Mouse (Mus musculus): ENCODE measurements around the gene Fam192a. TPM values are rescaled to one million over a fixed set of nuclear protein-coding genes. Genes with fewer than 3 reads are reported as not detected.

The Fam192a gene
- total and polyA plus RNA-seq, 3 experiments, result 30.7 to 80.3 (median 43.7) TPM

DNA sequence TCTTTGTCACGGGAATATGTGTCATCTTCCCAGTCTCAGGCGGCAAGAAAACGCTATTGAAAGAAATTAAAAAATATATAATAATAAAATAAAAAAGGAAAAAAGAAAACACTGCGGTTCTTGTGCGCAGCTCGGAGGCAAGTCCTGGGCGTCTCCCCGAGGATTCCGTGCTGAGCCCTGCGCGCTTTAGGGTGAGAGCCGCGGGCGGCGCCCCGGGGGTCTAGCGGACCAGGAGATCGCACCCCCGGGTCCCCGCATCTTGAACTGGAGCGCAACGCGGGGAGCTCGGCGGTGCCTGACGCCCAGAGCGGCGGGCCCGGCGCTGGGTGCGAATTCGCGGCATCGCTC, 69.3 kb downstream of the Fam192a start:
- Histone ChIP-seq H3K27me3 (replicated peaks) (peaks cover 21% of the 10 kb centered on the region), H3K36me3 (replicated peaks in 1 of 2; ENCODE audit: control insufficient read depth in 1 of 2, insufficient read depth in 1 of 2, low read length in 1 of 2) (peaks cover 2 to 9% of the 10 kb centered on the region in 2 experiments), H3K4me2 (ENCODE audit: insufficient read depth, low read depth, poor library complexity, severe bottlenecking) (peak overlapping the region; percentile 92), H3K4me1 (ENCODE audit: control insufficient read depth in 1 of 2, insufficient read depth in 2 of 2) (peaks cover 5 to 9% of the 10 kb centered on the region in 2 experiments; a peak in 3 of 4 replicates), H3K4me3 (replicated peaks in 1 of 3; ENCODE audit: low read depth in 2 of 3, low read length in 2 of 3, poor library complexity in 1 of 3) (peak overlapping the region; percentile 28 to 85 (median 59)), H3K27ac (ENCODE audit: insufficient read depth, low read depth) (no peak overlapping the region), H3K79me2 (replicated peaks; ENCODE audit: control insufficient read depth, extremely low read depth, insufficient read depth, poor library complexity, severe bottlenecking) (no peaks in the 10 kb centered on the region), H3K9ac (ENCODE audit: insufficient read depth, low read depth) (peak overlapping the region; percentile 82), H3K9me3 (replicated peaks; ENCODE audit: low read length) (no peaks in the 10 kb centered on the region)
- no peak for DNase-seq (ENCODE audit: extremely low read depth)
- TF ChIP-seq MAX (IDR thresholded peaks at IDR 0.05; ENCODE audit: low read length) (0 out of 2 replicates have a peak, but pooled peaks have one; percentile 24), E2F4 (IDR thresholded peaks at IDR 0.05; ENCODE audit: insufficient replicate concordance, low read depth, low read length) (no peak)
- dilution Hi-C loops (cut with MboI; ENCODE audit: extremely low pct_ligation_motif_present, extremely low pct_unique_long_range_greater_than_20kb, low sequenced_read_pairs), result no loop called here
- in situ Hi-C loops (cut with MboI; ENCODE audit: low pct_ligation_motif_present, low pct_unique_long_range_greater_than_20kb, low sequenced_read_pairs), result no loop called here

DNA sequence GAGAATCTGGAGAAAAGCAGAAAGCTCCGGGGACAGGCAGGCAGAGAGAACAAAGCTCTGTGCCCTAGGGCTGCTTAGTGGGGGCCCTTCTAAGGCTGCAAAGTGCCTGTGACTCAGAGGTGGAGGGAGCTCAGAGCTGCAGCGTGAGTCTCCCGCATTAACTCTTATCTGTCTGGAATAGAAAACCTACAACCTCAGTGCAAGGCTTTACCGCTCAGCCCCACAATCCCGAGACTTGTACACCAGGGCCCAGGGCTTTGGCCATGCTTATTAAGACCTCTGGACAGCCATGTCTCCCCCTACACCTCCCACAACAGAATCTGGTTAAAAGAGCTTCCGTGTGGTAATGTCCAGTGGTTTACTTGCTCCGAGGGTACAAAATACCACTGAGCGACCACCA, 69.8 kb downstream of the Fam192a start:
- Histone ChIP-seq H3K27me3 (replicated peaks) (peaks cover 21% of the 10 kb centered on the region), H3K27ac (ENCODE audit: insufficient read depth, low read depth) (no peak overlapping the region), H3K36me3 (replicated peaks in 1 of 2; ENCODE audit: control insufficient read depth in 1 of 2, insufficient read depth in 1 of 2, low read length in 1 of 2) (peaks cover 3 to 14% of the 10 kb centered on the region in 2 experiments), H3K4me1 (ENCODE audit: control insufficient read depth in 1 of 2, insufficient read depth in 2 of 2) (peaks cover 5 to 9% of the 10 kb centered on the region in 2 experiments; a peak in 3 of 4 replicates), H3K4me3 (replicated peaks in 1 of 3; ENCODE audit: low read depth in 2 of 3, low read length in 2 of 3, poor library complexity in 1 of 3) (no peak overlapping the region), H3K4me2 (ENCODE audit: insufficient read depth, low read depth, poor library complexity, severe bottlenecking) (no peak overlapping the region), H3K79me2 (replicated peaks; ENCODE audit: control insufficient read depth, extremely low read depth, insufficient read depth, poor library complexity, severe bottlenecking) (no peaks in the 10 kb centered on the region), H3K9ac (ENCODE audit: insufficient read depth, low read depth) (no peak overlapping the region), H3K9me3 (replicated peaks; ENCODE audit: low read length) (no peaks in the 10 kb centered on the region)
- in situ Hi-C loops (cut with MboI; ENCODE audit: low pct_ligation_motif_present, low pct_unique_long_range_greater_than_20kb, low sequenced_read_pairs) (no loop called here), dilution Hi-C loops (cut with MboI; ENCODE audit: extremely low pct_ligation_motif_present, extremely low pct_unique_long_range_greater_than_20kb, low sequenced_read_pairs) (no loop called here)
- DNase-seq (ENCODE audit: extremely low read depth), result no peak
- TF ChIP-seq GABPA (IDR thresholded peaks at IDR 0.05; ENCODE audit: insufficient replicate concordance, low read depth, low read length) (no peak), MAX (IDR thresholded peaks at IDR 0.05; ENCODE audit: low read length) (no peak), USF2 (conservative IDR thresholded peaks at IDR 0.05; ENCODE audit: low read depth, low read length) (no peak), ZMIZ1 (IDR thresholded peaks at IDR 0.05; ENCODE audit: low read depth, low read length) (no peak), E2F4 (IDR thresholded peaks at IDR 0.05; ENCODE audit: insufficient replicate concordance, low read depth, low read length) (no peak), MAFK (IDR thresholded peaks at IDR 0.05; ENCODE audit: insufficient replicate concordance, low read length) (no peak), NRF1 (IDR thresholded peaks at IDR 0.05; ENCODE audit: low read depth, low read length) (no peak), USF1 (IDR thresholded peaks at IDR 0.05; ENCODE audit: low read depth, low read length) (no peak), KAT2A (IDR thresholded peaks at IDR 0.05; ENCODE audit: insufficient replicate concordance, low read length) (no peak), CHD2 (IDR thresholded peaks at IDR 0.05; ENCODE audit: low read length) (no peak)

DNA sequence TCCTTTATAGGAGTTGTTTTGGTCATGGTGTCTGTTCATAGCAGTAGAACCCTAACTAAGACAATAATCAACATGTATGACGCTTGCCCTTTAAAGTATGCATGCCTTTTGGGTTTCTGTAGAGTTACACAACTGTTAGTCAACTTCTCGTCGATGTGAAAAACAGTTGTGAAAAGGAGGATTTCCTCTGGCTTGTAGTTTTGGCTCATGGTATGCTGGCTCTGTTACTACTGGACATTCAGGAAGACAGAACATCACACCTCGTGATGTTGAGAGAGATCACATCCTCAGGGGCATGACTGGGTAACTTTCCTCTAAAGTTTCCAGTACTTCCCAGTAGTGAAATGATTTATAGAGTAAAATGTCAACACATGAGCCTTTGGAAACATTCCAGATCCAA, 71.2 kb downstream of the Fam192a start:
- no peak overlapping the region for H3K9ac ChIP-seq (ENCODE audit: insufficient read depth, low read depth)
- H3K4me2 ChIP-seq (ENCODE audit: insufficient read depth, low read depth, poor library complexity, severe bottlenecking), result no peak overlapping the region
- in situ Hi-C loops (cut with MboI; ENCODE audit: low pct_ligation_motif_present, low pct_unique_long_range_greater_than_20kb, low sequenced_read_pairs), result no loop called here
- peaks cover 10 to 27% of the 10 kb centered on the region in 2 experiments for H3K36me3 ChIP-seq (replicated peaks in 1 of 2; ENCODE audit: control insufficient read depth in 1 of 2, insufficient read depth in 1 of 2, low read length in 1 of 2)
- no peak overlapping the region for H3K27ac ChIP-seq (ENCODE audit: insufficient read depth, low read depth)
- H3K9me3 ChIP-seq (replicated peaks; ENCODE audit: low read length), result no peaks in the 10 kb centered on the region
- H3K79me2 ChIP-seq (replicated peaks; ENCODE audit: control insufficient read depth, extremely low read depth, insufficient read depth, poor library complexity, severe bottlenecking), result no peaks in the 10 kb centered on the region
- no peak for TF ChIP-seq USF1 (IDR thresholded peaks at IDR 0.05; ENCODE audit: low read depth, low read length)
- TF ChIP-seq ZC3H11A (IDR thresholded peaks at IDR 0.05; ENCODE audit: low read depth, low read length), result no peak
- TF ChIP-seq ETS1 (conservative IDR thresholded peaks at IDR 0.05; ENCODE audit: low read depth, low read length), result no peak
- TF ChIP-seq NRF1 (IDR thresholded peaks at IDR 0.05; ENCODE audit: low read depth, low read length), result no peak
- no peak for TF ChIP-seq HCFC1 (IDR thresholded peaks at IDR 0.05; ENCODE audit: low read depth, low read length)
- no peak for TF ChIP-seq JUND (conservative IDR thresholded peaks at IDR 0.05; ENCODE audit: low read depth, low read length)
- no peak for TF ChIP-seq MAFK (IDR thresholded peaks at IDR 0.05; ENCODE audit: insufficient replicate concordance, low read length)
- no peak for TF ChIP-seq MYC (IDR thresholded peaks at IDR 0.05; ENCODE audit: low read depth, low read length)
- TF ChIP-seq CHD1 (IDR thresholded peaks at IDR 0.05; ENCODE audit: low read depth, low read length), result no peak
- no peak for TF ChIP-seq BHLHE40 (IDR thresholded peaks at IDR 0.05; ENCODE audit: low read depth, low read length)
- TF ChIP-seq MXI1 (IDR thresholded peaks at IDR 0.05; ENCODE audit: low read depth, low read length), result no peak
- H3K4me1 ChIP-seq (ENCODE audit: control insufficient read depth in 1 of 2, insufficient read depth in 2 of 2), result peaks cover 5 to 9% of the 10 kb centered on the region in 2 experiments; a peak in 3 of 4 replicates
- dilution Hi-C loops (cut with MboI; ENCODE audit: extremely low pct_ligation_motif_present, extremely low pct_unique_long_range_greater_than_20kb, low sequenced_read_pairs), result no loop called here
- DNase-seq (ENCODE audit: extremely low read depth), result no peak
- H3K4me3 ChIP-seq (replicated peaks in 1 of 3; ENCODE audit: low read depth in 2 of 3, low read length in 2 of 3, poor library complexity in 1 of 3), result no peak overlapping the region
- peaks cover 19% of the 10 kb centered on the region for H3K27me3 ChIP-seq (replicated peaks)

Data from CH12.LX (cell line).